Mouse (Mus musculus) stomach, embryonic 16.5 days (tissue): ENCODE results near the gene Adra1b. TPM values are rescaled to one million over a fixed set of nuclear protein-coding genes. Genes with fewer than 3 reads are reported as not detected.

Experiments used
- ATAC-seq: fragments of 200-750 bp; cut with Nextera tagmentation; 2 replicates; pipeline ENCODE4 v1.8.0; 2017; ENCODE audit warnings: moderate number of reproducible peaks, moderate TSS enrichment; ENCODE audit not compliant: insufficient read depth, low FRiP score
- H3K27ac ChIP-seq: fragments of 300-500 bp; sonication (generic); 2 replicates; pipeline ENCODE4 v1.5.1; 2014; ENCODE audit warnings: low read length
- H3K27me3 ChIP-seq: fragments of 300-500 bp; sonication (generic); 2 replicates; pipeline ENCODE4 v1.6.1; 2014; ENCODE audit warnings: low read length, control low read depth, mixed read lengths; ENCODE audit not compliant: control insufficient read depth, insufficient read depth
- H3K36me3 ChIP-seq: fragments of 300-500 bp; sonication (generic); 2 replicates; pipeline ENCODE4 v1.6.1; 2014; ENCODE audit warnings: low read length; ENCODE audit not compliant: control insufficient read depth, insufficient read depth
- H3K4me1 ChIP-seq: fragments of 300-500 bp; sonication (generic); 2 replicates; pipeline ENCODE4 v1.6.1; 2014; ENCODE audit warnings: low read length, control low read depth, mixed read lengths; ENCODE audit not compliant: control insufficient read depth, insufficient read depth
- H3K4me2 ChIP-seq: fragments of 300-500 bp; sonication (generic); 2 replicates; pipeline ENCODE4 v1.6.1; 2014; ENCODE audit warnings: low read depth, low read length, mixed read lengths
- H3K4me3 ChIP-seq: fragments of 300-500 bp; sonication (generic); replicated peaks from 2 replicates; pipeline ENCODE4 v1.5.1; 2014; ENCODE audit warnings: mild to moderate bottlenecking, low read length
- H3K9ac ChIP-seq: fragments of 300-500 bp; sonication (generic); 2 replicates; pipeline ENCODE4 v1.6.1; 2014; ENCODE audit warnings: low read length
- H3K9me3 ChIP-seq: fragments of 300-500 bp; sonication (generic); replicated peaks from 2 replicates; pipeline ENCODE4 v1.6.1; 2016; ENCODE audit warnings: low read length, control low read depth; ENCODE audit not compliant: control insufficient read depth
- WGBS: fragments of 180-500 bp; shearing (Covaris S2); extraction: QIAGEN DNeasy Blood & Tissue Kit; methylation state at CpG from one replicate; pipeline ENCODE4 v1.1.7; 2014; 5-methylcytosine and 5-hydroxymethylcytosine counted together
- polyA plus RNA-seq: library from polyadenylated mRNA; unstranded; fragments of >200 nt; fragmentation: Nextera tagmentation; extraction: Ambion mirVana; gene quantifications from 2 replicates; pipeline ENCODE4 v1.2.1, GENCODE M21; 2015

Gene Adra1b
- polyA plus RNA-seq, 1 experiment from 2014 or later: 0.65 TPM

GRCm38 (mm10) chr11:43840491-43840890 lies 60.5 kb downstream of the Adra1b start:
- peaks cover 8% of the 10 kb centered on the region for H3K27me3 ChIP-seq
- no peak overlapping the region for H3K4me3 ChIP-seq
- H3K4me2 ChIP-seq: no peak overlapping the region
- no peaks in the 10 kb centered on the region for H3K9me3 ChIP-seq
- no peak overlapping the region for H3K27ac ChIP-seq
- ATAC-seq: no peak
- H3K4me1 ChIP-seq: peaks cover 3% of the 10 kb centered on the region; the same call in 1 of the 2 replicates
- WGBS: 44% methylated on average over 6 of the region's 6 CpGs
- no peak overlapping the region for H3K9ac ChIP-seq
- no peaks in the 10 kb centered on the region for H3K36me3 ChIP-seq

- H3K9me3 ChIP-seq: no peaks in the 10 kb centered on the region
- H3K4me3 ChIP-seq: peak overlapping the region; percentile 58
- ATAC-seq: peak; percentile 91
- peak overlapping the region; percentile 85 for H3K4me2 ChIP-seq
- H3K27ac ChIP-seq: no peak overlapping the region
- peak overlapping the region; percentile 69 for H3K9ac ChIP-seq
- H3K27me3 ChIP-seq: peaks cover 13% of the 10 kb centered on the region
- WGBS: 6% methylated on average over 65 of the region's 68 CpGs
- no peaks in the 10 kb centered on the region for H3K36me3 ChIP-seq
- peaks cover 3% of the 10 kb centered on the region; the same call in 1 of the 2 replicates for H3K4me1 ChIP-seq
These were observed 64.9 kb downstream of the Adra1b start for GRCm38 (mm10) chr11:43835880-43836740.

GRCm38 (mm10) chr11:43835456-43835855 lies 65.6 kb downstream of the Adra1b start:
- H3K4me1 ChIP-seq: peaks cover 3% of the 10 kb centered on the region; the same call in 1 of the 2 replicates
- no peak for ATAC-seq
- H3K4me3 ChIP-seq: no peak overlapping the region; the same call in 1 of the 2 replicates
- no peak overlapping the region for H3K4me2 ChIP-seq
- H3K36me3 ChIP-seq: no peaks in the 10 kb centered on the region
- H3K27ac ChIP-seq: no peak overlapping the region
- H3K27me3 ChIP-seq: peaks cover 13% of the 10 kb centered on the region
- H3K9ac ChIP-seq: no peak overlapping the region
- H3K9me3 ChIP-seq: no peaks in the 10 kb centered on the region
- 94% methylated on average over 15 of the region's 15 CpGs for WGBS

GRCm38 (mm10) chr11:43834531-43834930 lies 66.5 kb downstream of the Adra1b start:
- no peaks in the 10 kb centered on the region for H3K36me3 ChIP-seq
- H3K9me3 ChIP-seq: no peaks in the 10 kb centered on the region
- no peak overlapping the region for H3K4me3 ChIP-seq
- H3K4me2 ChIP-seq: no peak overlapping the region
- 55% methylated on average over 11 of the region's 11 CpGs for WGBS
- ATAC-seq: no peak
- no peak overlapping the region for H3K9ac ChIP-seq
- no peak overlapping the region for H3K27ac ChIP-seq
- peaks cover 13% of the 10 kb centered on the region for H3K27me3 ChIP-seq
- H3K4me1 ChIP-seq: peaks cover 3% of the 10 kb centered on the region; the same call in 1 of the 2 replicates

- Histone ChIP-seq H3K27me3 (peaks cover 10% of the 10 kb centered on the region), H3K4me2 (no peak overlapping the region), H3K9me3 (no peaks in the 10 kb centered on the region), H3K4me3 (no peak overlapping the region), H3K27ac (no peak overlapping the region), H3K9ac (no peak overlapping the region), H3K4me1 (peaks cover 3% of the 10 kb centered on the region; the same call in 1 of the 2 replicates), H3K36me3 (no peaks in the 10 kb centered on the region)
- 56% methylated on average over 4 of the region's 4 CpGs for WGBS
- no peak for ATAC-seq
These were observed 69.5 kb downstream of the Adra1b start for GRCm38 (mm10) chr11:43831530-43831929.

GRCm38 (mm10) chr11:43826769-43827168 lies 74.2 kb downstream of the Adra1b start:
- H3K27me3 ChIP-seq: no peaks in the 10 kb centered on the region
- H3K36me3 ChIP-seq: no peaks in the 10 kb centered on the region
- H3K4me2 ChIP-seq: no peak overlapping the region
- H3K9me3 ChIP-seq: no peaks in the 10 kb centered on the region
- H3K27ac ChIP-seq: no peak overlapping the region
- H3K4me3 ChIP-seq: no peak overlapping the region
- ATAC-seq: no peak
- 94% methylated on average over 4 of the region's 4 CpGs for WGBS
- no peak overlapping the region for H3K9ac ChIP-seq
- H3K4me1 ChIP-seq: no peaks in the 10 kb centered on the region

- Histone ChIP-seq H3K9me3 (no peaks in the 10 kb centered on the region), H3K9ac (no peak overlapping the region), H3K27me3 (no peaks in the 10 kb centered on the region), H3K27ac (no peak overlapping the region), H3K4me3 (no peak overlapping the region), H3K4me1 (no peaks in the 10 kb centered on the region), H3K4me2 (no peak overlapping the region), H3K36me3 (no peaks in the 10 kb centered on the region)
- 41% methylated on average over 5 of the region's 5 CpGs for WGBS
- no peak for ATAC-seq
These were observed 77.7 kb downstream of the Adra1b start for GRCm38 (mm10) chr11:43823349-43823748.

GRCm38 (mm10) chr11:43820552-43821460 lies 80.2 kb downstream of the Adra1b start:
- H3K9me3 ChIP-seq: no peaks in the 10 kb centered on the region
- no peaks in the 10 kb centered on the region for H3K27me3 ChIP-seq
- ATAC-seq: no peak
- H3K9ac ChIP-seq: no peak overlapping the region
- no peak overlapping the region for H3K4me2 ChIP-seq
- no peaks in the 10 kb centered on the region for H3K36me3 ChIP-seq
- 65% methylated on average over 11 of the region's 11 CpGs for WGBS
- H3K27ac ChIP-seq: no peak overlapping the region
- no peak overlapping the region for H3K4me3 ChIP-seq
- no peaks in the 10 kb centered on the region for H3K4me1 ChIP-seq
